Mouse (Mus musculus) adipocyte (in vitro differentiated cells): Measurements from ENCODE around the gene Phyhd1.

Source experiments
- DNase-seq: peaks from one replicate; pipeline ENCODE4 v3.0.0-alpha.2; 2016; ENCODE audit warnings: low spot score

Gene Phyhd1

GRCm38 (mm10) chr2:30256616-30257350 lies 9.2 kb upstream of the Phyhd1 start:
- no peak for DNase-seq

GRCm38 (mm10) chr2:30257699-30258460 lies 8.1 kb upstream of the Phyhd1 start:
- DNase-seq: no peak

- DNase-seq: no peak
Observed at GRCm38 (mm10) chr2:30258600-30258999, 7.4 kb upstream of the Phyhd1 start.

- no peak for DNase-seq
Observed at GRCm38 (mm10) chr2:30259131-30260064, 6.6 kb upstream of the Phyhd1 start.

- DNase-seq: no peak
Observed at GRCm38 (mm10) chr2:30261064-30261736, 4.8 kb upstream of the Phyhd1 start.

GRCm38 (mm10) chr2:30261921-30262839 lies 3.8 kb upstream of the Phyhd1 start:
- peak; percentile 24 for DNase-seq

GRCm38 (mm10) chr2:30262840-30263441 lies 3.1 kb upstream of the Phyhd1 start:
- peak; percentile 88 for DNase-seq

GRCm38 (mm10) chr2:30263811-30264210 lies 2.2 kb upstream of the Phyhd1 start:
- no peak for DNase-seq

GRCm38 (mm10) chr2:30264671-30265519 lies 1.1 kb upstream of the Phyhd1 start:
- DNase-seq: peak; percentile 50

GRCm38 (mm10) chr2:30266392-30266941 lies 464 bp downstream of the Phyhd1 start:
- peak; percentile 90 for DNase-seq

GRCm38 (mm10) chr2:30267466-30267865 lies 1.5 kb downstream of the Phyhd1 start:
- DNase-seq: no peak

GRCm38 (mm10) chr2:30268371-30268770 lies 2.4 kb downstream of the Phyhd1 start:
- DNase-seq: no peak

GRCm38 (mm10) chr2:30269241-30269990 lies 3.4 kb downstream of the Phyhd1 start:
- DNase-seq: no peak

- peak; percentile 89 for DNase-seq
Observed at GRCm38 (mm10) chr2:30270134-30270533, 4.1 kb downstream of the Phyhd1 start.

GRCm38 (mm10) chr2:30280743-30281142 lies 14.7 kb downstream of the Phyhd1 start, which contains the start of gene Gm28038:
TSS of gene Gm28038 (plus strand) at chr2:30281043.
- DNase-seq: no peak

GRCm38 (mm10) chr2:30281651-30282050 lies 15.6 kb downstream of the Phyhd1 start:
- peak; percentile 47 for DNase-seq

- peak; percentile 83 for DNase-seq
Observed at GRCm38 (mm10) chr2:30283193-30283592, 17.2 kb downstream of the Phyhd1 start.

GRCm38 (mm10) chr2:30285004-30285403 lies 19.0 kb downstream of the Phyhd1 start:
- DNase-seq: peak; percentile 18
